Mouse (Mus musculus) olfactory bulb, adult 2 months (tissue): ENCODE measurements around the gene Krt2.

Experiments used
- CTCF ChIP-seq: fragments of 200-500 bp; IDR thresholded peaks from 2 replicates; pipeline ENCODE4 v1.5.1; 2012; ENCODE audit warnings: low read depth, mild to moderate bottlenecking, low read length, moderate library complexity; ENCODE audit not compliant: insufficient read depth
- POLR2A ChIP-seq: fragments of 200-500 bp; IDR thresholded peaks from 2 replicates; pipeline ENCODE4 v1.6.1; 2012; ENCODE audit warnings: mild to moderate bottlenecking, low read depth, low read length, moderate library complexity; ENCODE audit not compliant: insufficient read depth

- TF ChIP-seq CTCF (no peak), POLR2A (no peak)
Observed at GRCm38 (mm10) chr15:101852571-101852970, 34.6 kb upstream of the Krt2 start.
